Mouse (Mus musculus) hindlimb bud, embryonic 11.5 days (tissue): ENCODE results near the gene Hinfp.
A peak's percentile ranks its signal among the peaks of the same experiment; 100 is the strongest.
"Not testable (repeated sequence)": the region's sequence is repeated elsewhere in the genome, so short reads cannot be mapped to it uniquely, and the experiment has no call there.

Source experiments
- DNase-seq: peaks from one replicate; pipeline ENCODE4 v3.0.0-alpha.2; 2012; ENCODE audit warnings: low read depth, low spot score; ENCODE audit errors: extremely low spot score

Gene Hinfp

GRCm38 (mm10) chr9:44305466-44306079 lies at the start of gene Hinfp:
Gene Hinfp (minus strand): TSS chr9:44305671.
- peak; percentile 96 for DNase-seq

DNA sequence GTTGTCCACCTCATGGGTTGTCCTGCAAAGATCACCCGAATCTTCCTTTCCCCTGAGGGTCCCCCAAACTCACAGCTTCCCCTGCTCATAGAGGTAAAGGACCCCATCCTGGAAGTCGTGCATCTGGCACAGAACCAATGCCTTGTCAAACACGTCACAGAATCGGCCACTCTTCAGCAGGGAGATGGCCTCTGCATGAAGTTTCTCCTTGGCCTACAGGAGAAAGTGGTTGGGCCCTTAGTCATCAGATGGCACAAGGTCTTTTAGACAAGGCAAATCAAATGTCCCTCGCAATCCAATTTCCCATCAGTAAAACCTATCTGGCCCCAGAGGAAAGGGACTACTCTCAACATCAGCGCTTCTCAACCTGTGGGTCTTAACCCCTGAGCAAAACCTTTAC lies 47.7 kb upstream of the Hinfp start:
- no peak for DNase-seq

DNA sequence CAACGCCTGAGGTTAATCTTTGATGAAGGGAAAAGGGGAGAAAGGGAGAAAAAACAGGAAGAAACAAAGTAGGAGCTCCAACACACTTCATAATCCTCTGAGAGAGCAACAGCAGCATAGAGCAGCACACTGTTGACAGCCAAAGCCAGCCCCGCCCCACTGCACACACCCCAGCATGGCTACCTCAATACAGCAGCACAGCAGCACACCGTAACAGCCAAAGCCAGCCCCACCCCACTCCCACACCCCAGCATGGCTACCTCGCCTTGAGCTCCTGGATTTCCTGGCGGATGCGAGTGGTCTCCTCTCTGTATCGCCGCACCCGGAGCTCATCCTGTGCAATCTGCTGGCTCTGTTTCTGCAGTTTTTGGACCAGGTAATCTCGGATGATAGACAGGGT lies 46.9 kb upstream of the Hinfp start:
- no peak for DNase-seq

GRCm38 (mm10) chr9:44351396-44351795 lies 45.9 kb upstream of the Hinfp start:
- DNase-seq = no peak

DNA sequence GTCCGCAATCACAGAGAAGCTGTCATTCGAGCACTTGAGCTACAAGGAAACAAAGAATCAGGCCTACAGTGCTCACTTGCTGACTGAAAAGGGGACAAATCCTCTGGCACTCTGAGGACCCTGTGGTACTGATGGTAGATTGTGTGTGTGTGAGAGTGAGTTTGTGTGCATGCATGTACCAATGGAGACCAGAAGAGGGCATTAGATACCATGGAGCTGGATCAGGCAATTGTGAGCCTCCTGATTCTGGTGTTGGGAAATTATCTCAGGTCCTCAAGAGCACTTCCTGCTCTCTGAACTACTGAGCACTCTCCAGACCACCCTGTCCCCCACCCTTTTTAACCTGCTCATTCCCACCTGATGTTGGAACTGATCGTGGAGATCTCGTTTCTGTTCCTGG lies 43.1 kb upstream of the Hinfp start:
- no peak for DNase-seq

DNA sequence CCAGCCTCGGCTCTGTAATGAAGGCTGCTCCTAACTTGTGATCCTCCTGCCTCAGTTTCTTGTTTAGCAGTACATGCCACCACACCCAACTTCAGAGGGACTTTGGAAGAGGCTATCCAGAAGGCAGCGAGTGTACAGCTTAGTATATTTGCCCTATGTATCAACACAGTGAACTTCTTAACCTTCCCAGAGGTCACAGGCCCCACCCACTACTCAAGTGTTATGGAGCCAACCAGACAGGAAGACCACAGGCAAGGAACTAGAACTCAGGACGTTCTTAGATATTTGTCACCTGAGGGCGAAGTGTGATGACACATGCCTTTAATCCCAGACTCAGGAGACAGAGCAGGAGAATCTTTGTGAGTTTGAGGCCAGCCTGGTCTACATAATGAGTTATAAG lies 42.1 kb upstream of the Hinfp start:
- no peak for DNase-seq

- no peak for DNase-seq
Measured at GRCm38 (mm10) chr9:44347166-44347565, 41.7 kb upstream of the Hinfp start.

DNA sequence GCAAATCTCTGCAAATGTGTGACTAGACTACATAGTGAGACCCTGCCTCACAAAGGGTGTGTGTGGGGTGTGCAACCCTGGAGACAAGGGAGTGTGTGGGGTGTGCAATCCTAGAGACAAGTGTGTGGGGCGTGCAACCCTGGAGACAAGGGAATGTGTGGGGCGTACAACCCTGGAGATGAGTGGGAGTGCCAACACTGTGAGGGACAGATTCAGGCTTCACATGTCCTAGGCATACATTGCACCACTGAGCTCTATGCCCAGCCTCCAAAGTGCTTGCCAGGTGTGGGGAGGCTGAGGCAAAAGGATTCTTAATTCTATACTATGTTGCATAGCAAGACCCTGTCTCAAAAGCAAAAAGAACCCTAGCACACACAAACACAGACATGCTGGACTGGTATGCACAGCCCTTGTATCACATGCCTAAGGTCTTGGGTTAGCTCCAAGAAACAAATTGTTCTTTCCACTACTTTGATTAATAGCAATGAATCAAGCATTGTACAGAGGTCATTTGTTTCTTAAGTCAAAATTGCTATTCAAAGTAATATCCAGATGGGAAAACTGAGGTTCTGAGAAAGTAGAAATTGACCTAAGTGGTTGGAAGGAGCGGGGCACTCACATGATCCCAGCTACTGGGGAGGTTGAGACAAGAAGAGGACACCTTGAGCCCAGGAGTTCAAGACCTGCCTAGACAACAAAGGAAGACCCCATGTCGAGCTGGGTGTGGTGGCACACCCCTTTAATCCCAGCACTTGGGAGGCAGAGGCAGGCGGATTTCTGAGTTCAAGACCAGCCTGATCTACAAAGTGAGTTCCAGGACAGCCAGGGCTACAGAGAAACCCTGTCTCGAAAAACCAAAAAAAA lies 40.3 kb upstream of the Hinfp start:
- no peak for DNase-seq

DNA sequence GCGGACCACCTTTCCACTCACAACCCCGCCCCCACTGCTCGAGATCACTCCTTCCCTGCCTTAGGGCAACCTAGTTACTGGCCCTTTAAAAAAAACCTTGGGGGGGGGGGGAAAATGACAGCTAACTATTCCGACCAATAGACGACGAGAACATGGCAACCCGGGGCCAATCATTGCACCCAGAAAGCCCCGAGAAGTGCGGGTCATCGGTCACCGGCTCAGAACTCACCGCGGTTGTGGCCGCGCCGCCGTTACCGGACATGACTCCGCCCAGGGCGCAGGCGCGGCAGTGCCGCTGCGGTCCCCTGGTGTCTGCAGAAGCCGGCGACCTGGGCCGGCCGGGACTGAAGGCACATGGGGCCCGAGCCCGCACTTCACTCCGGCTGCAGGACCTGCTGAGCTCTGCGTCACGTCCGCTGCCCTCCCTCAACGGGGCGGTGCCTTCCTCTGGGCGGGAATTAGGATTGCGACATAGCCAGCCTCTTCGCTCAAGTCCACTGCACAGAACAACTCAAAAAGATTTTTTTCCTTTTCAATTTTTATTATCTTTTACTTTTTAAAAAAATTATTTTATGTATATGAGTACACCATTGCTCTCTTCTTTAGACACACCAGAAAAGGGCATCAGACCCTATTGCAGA lies 38.4 kb upstream of the Hinfp start, which contains the start of gene Hmbs:
Gene Hmbs (minus strand): TSS at position 448 of the 641 bp plus-strand sequence.
- no peak for DNase-seq

GRCm38 (mm10) chr9:44343290-44343689 lies 37.8 kb upstream of the Hinfp start:
- DNase-seq = no peak

- DNase-seq = no peak
Measured at GRCm38 (mm10) chr9:44342605-44343004, 37.1 kb upstream of the Hinfp start.

- no peak for DNase-seq
Measured at GRCm38 (mm10) chr9:44342173-44342572, 36.7 kb upstream of the Hinfp start.

GRCm38 (mm10) chr9:44341487-44341886 lies 36.0 kb upstream of the Hinfp start:
- no peak for DNase-seq

DNA sequence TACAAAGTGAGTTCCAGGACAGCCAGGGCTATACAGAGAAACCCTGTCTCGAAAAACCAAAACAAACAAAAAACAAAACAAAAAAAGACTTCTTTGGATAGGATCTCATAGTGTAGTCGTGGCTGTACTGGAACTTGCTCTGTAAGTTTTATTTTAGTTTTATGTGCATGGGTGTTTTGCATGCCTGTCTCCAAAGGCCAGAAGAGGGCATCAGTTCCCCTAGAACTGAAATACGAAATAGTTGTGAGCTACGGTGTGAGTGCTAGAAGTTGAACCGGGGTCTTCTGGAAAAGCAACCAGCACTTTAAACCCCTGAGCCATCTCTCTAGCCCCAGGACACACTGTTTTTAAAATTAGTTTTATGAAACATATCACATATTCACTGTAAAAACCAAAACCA lies 33.1 kb upstream of the Hinfp start:
- DNase-seq = no peak

GRCm38 (mm10) chr9:44337436-44338169 lies 32.1 kb upstream of the Hinfp start:
- DNase-seq = no peak

- DNase-seq = no peak
Measured at GRCm38 (mm10) chr9:44336964-44337363, 31.5 kb upstream of the Hinfp start.

DNA sequence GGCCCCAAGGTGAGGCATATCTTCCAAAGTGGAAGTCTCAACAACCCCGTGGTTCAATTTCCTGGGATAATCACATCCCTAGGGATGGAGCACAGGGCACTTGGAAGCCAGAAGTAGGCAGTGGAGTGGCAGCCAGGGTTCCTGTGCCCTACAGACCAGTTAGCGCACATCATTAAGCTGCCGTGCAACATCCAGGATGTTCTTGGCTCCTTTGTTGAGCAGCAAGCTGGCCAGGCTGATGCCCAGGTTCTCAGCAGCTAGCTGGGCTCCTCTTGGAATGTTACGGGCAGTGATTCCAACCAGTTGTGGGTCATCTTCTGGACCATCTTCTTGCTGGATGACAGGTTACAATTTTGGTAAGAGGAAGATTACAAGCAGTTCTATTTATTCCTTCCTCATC lies 31.0 kb upstream of the Hinfp start:
- DNase-seq = not testable (repeated sequence)

DNA sequence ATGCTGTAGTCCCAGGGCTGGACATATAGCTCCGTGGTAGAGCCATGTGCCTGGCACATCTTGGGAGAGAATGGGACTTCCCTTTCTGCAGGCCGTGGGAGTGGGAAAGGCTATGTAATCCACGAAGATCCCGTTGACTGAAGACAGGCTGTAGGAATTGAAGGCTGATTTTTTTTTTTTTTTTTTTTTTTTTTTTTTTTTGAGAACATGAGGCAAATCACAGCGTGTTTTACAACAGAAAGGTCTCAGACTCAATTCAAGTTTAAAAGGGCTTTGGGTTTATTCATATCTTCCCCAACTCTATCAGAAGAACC lies 30.6 kb upstream of the Hinfp start:
- DNase-seq = no peak

DNA sequence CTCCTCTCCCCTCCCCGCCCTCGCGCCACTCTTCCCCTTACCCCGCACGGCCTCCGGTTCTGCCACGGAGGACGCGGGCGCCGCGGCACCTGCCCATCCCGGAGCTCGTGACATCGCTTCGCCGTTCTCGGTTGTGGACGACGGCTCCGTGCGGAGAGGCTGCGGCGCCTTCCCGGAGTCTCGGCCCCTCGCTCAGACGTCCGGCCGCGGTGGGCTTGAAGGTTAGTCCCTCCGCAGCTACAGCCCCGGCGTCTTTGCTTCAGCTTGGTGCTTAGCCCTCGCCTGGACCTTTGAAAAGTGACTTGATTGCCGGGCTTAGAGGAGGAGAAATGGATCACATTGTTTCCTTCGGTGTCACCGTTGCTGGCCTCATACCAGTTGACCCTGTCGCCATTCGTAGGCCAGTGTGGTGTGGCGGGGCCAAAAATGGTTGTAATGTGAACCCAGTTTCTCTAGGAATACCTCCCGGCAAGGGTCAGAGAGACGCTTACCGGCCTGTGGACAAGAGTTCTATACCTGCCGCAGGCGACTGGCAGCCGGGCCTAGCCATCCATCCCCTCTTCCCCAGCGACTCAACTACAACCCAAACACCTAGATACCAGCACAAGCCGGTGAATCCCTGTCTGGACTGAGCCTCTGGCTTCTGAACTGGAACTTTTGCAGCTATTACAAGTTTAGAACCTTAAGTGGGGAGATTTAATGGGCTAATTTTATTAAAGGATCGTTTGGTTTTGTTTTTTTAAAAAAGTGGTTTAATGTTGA lies 30.0 kb upstream of the Hinfp start:
- DNase-seq = no peak

- DNase-seq = peak; percentile 99
Measured at GRCm38 (mm10) chr9:44334396-44335330, 29.2 kb upstream of the Hinfp start, which contains the start of gene H2afx. Gene H2afx (plus strand): TSS chr9:44334694.
